Mouse (Mus musculus) heart, adult 18-20 months (tissue): ENCODE measurements around the gene Spaca5. TPM values are rescaled to one million over a fixed set of nuclear protein-coding genes. Genes with fewer than 3 reads are reported as not detected.

Experiments
- DNase-seq, 2 experiments: peaks; one replicate each; pipeline ENCODE4 v3.0.0; 2021 to 2022; ENCODE audit warnings: mixed read lengths in 1 of 2
- long read RNA-seq, 2 experiments: library from polyadenylated mRNA; stranded (forward); transcript quantifications; one replicate each; pipeline ENCODE4 v2.0.0; 2021
- total RNA-seq, 2 experiments: library from RNA; stranded (reverse); gene quantifications; 2 replicates each; pipeline ENCODE4 v1.2.3; 2021

Spaca5 gene
- total RNA-seq, result not detected
- long read RNA-seq, experiment 1, result 0 reads
- long read RNA-seq, experiment 2, result 0 reads

GRCm38 (mm10) chrX:21068106-21068505 lies at the start of gene Spaca5:
Gene Spaca5, plus strand, starts transcription at chrX:21068406.
- DNase-seq, result no peak

DNA sequence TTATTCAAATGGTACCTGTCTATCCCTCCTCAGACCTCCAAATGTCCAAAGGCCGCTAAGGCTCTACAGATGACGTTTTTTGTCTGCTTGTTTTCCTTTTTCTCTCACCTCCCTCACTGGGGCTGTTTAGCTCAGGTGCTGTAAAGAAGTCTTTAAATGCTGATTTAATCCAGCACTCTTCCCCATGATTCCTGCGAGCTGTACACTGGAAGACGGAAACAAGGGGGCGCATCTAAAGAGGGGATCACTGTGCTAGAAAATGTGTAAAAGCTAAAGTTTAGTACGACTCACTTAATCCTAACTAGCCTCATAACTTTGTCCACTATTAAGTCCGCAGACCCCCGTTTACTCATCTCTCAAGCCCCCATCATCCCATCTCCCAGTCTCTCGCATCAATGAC lies 6.7 kb upstream of the Spaca5 start:
- no peak for DNase-seq

GRCm38 (mm10) chrX:21061866-21062543 lies 6.2 kb upstream of the Spaca5 start, which contains the start of gene Zfp182:
Gene Zfp182, minus strand, starts transcription at chrX:21062316.
- peak; percentile 89 to 90 for DNase-seq

DNA sequence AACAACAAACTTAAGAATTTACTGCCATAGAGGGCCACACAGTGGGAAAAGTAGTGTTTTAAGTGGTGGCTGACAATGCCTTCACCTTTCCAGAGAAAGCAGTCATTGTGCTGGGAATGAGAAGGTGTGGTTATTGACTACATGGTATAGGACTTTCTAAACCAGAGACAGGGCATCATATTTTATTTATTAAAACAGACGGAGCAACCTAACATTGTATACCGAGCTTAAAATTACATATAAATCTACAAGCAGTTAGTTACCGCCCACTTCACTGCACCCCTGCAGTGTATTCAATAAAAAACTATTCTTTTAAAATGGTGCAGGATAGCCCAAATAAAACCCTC lies 5.7 kb upstream of the Spaca5 start:
- DNase-seq, result no peak

DNA sequence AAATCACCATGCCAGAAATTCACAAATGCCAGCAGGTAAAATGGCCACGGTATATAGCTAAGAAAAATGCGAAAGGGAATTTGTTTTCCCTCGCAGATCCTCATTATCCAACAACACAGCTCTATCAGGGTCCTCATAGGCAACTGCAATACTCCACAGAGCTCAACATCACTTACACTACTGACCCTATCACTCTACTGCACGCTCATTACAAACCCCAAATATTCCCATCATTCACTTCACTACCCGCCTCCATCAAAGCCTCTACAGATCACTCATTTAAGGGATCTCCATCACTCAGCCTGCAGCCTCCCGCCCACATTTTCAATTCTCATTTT lies 20.4 kb downstream of the Spaca5 start:
- DNase-seq, result peak in 1 of 2 experiments; percentile 1

DNA sequence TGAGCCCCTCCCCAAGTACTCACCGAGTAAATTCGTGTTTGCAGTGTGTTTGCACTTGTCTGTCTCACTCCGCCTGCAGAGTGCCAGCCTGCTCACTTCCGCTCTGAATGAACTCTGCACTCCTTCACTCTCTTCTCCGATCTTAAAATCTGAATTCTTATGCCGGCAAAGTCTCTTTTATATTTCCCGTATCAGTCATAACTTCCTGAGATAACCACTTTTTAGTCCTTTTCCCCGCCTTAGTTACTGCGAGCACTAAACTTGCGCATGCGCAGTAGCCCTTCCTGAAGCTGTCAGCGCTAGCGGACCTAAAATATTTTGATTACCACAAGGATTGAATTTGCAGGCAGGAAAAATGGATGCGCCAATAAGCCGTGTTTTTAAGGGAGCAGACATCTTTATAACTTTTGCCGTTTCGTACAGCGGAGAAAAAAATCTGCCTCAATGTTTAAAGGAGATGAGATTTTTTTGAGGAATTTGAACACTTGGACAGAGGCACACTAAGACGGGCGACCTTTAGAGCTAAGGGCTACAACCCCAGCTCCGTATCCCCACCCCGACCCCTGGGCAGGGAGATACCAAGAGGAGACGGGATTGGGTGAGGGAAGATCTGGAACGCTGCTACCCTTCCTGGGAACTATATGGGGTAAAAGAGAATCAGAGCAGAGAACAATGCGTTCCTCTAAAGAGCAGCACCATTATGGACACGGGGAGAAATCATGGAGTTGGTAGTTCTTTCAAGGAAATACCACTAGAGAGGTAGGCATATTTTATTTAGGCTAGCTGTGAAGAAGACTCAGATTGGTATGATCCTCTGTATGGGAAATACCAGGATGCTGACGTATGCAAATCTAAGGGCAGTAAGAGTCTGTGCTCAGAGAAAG lies 21.0 kb downstream of the Spaca5 start, which contains the start of gene Zfp300:
Gene Zfp300, minus strand, starts transcription at position 545 of the 884 bp plus-strand sequence.
- peak; percentile 76 to 80 for DNase-seq

- DNase-seq, result no peak
Measured at GRCm38 (mm10) chrX:21089867-21090239, 21.6 kb downstream of the Spaca5 start.

GRCm38 (mm10) chrX:21115520-21115919 lies 47.3 kb downstream of the Spaca5 start, which contains the start of gene Ssxa1:
Gene Ssxa1, plus strand, starts transcription at chrX:21115820.
- DNase-seq, result no peak

Other genes with a start within 250 kb of the Spaca5 start
- 1 to 10 TPM; 2.2 to 3.2 TPM for gene Timp1, start 198.2 kb upstream of the Spaca5 start, total RNA-seq
- gene Syn1, start 147.4 kb upstream of the Spaca5 start, total RNA-seq, result under 1 TPM; 0.10 to 0.21 TPM
- gene Cfp, start 136.9 kb upstream of the Spaca5 start, total RNA-seq, result 10 to 100 TPM in 1 of 2 experiments, 1 to 10 TPM in 1; 8.0 to 11.8 TPM
- 1 to 10 TPM; 7.4 to 7.5 TPM for gene Elk1, start 117.8 kb upstream of the Spaca5 start, total RNA-seq
- 10 to 100 TPM; 34.8 to 40.8 TPM for gene Uxt, start 106.4 kb upstream of the Spaca5 start, total RNA-seq
- gene Zfp182, start 6.1 kb upstream of the Spaca5 start, total RNA-seq, result 1 to 10 TPM; 2.3 to 2.5 TPM
- under 1 TPM; 0.25 to 0.31 TPM for gene Zfp300, start 21.1 kb downstream of the Spaca5 start, total RNA-seq
- not detected for gene Ssxa1, start 47.4 kb downstream of the Spaca5 start, total RNA-seq
- gene Gm21876, start 107.2 kb downstream of the Spaca5 start, total RNA-seq, result not detected